Mouse (Mus musculus): Measurements from ENCODE around the gene Depdc5.

- TF ChIP-seq CTCF (IDR thresholded peaks at IDR 0.05; ENCODE audit: insufficient read depth, low read length) (no peak), POLR2A (IDR thresholded peaks at IDR 0.05; ENCODE audit: borderline replicate concordance, extremely low read depth, low read depth, low read length) (no peak)
Observed at GRCm38 (mm10) chr5:32836976-32837375, 26.5 kb upstream of the Depdc5 start.

Data from lung, adult 2 months (tissue).